Mouse (Mus musculus) bone marrow, adult 2 months (tissue): Measurements from ENCODE around the gene Sptbn4.

ENCODE experiments used
- CTCF ChIP-seq: fragments of 200-500 bp; IDR thresholded peaks from 2 replicates; pipeline ENCODE4 v1.5.1; 2011; ENCODE audit warnings: low read length, control low read depth; ENCODE audit not compliant: control insufficient read depth, insufficient read depth
- POLR2A ChIP-seq: fragments of 200-500 bp; IDR thresholded peaks from 2 replicates; pipeline ENCODE4 v1.6.1; 2011; ENCODE audit warnings: low read depth, mild to moderate bottlenecking, control low read depth, low read length, borderline replicate concordance; ENCODE audit not compliant: control insufficient read depth

DNA sequence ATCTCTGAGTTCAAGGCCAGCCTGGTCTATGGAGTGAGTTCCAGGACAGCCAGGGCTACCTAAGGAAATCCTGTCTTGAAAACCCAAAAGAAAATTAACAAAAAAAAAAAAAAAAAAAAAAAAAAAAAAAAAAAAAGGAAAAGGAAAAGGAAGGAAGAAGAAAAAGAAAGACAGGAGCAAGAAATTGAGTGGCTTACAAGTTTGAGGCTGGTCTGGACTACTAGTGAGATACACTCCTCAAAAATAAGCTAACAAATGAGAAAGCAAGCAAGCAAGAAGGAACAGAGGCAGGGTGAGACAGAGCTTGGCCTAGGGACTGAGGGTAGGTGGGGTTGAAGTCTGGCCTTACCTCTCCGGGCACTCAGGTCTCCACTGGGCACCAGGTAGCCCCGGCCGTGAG lies 137.7 kb downstream of the Sptbn4 start:
- TF ChIP-seq POLR2A (no peak), CTCF (no peak)
